Mouse (Mus musculus) right cerebral cortex, adult 2 months (tissue): ENCODE measurements around the gene Coq10a.
A peak's percentile ranks its signal among the peaks of the same experiment; 100 is the strongest.

Source experiments
- DNase-seq, 2 experiments: peaks; one replicate each; pipeline ENCODE4 v3.0.0; 2021 to 2022; ENCODE audit warnings: low spot score in 2 of 2

Gene Coq10a

DNA sequence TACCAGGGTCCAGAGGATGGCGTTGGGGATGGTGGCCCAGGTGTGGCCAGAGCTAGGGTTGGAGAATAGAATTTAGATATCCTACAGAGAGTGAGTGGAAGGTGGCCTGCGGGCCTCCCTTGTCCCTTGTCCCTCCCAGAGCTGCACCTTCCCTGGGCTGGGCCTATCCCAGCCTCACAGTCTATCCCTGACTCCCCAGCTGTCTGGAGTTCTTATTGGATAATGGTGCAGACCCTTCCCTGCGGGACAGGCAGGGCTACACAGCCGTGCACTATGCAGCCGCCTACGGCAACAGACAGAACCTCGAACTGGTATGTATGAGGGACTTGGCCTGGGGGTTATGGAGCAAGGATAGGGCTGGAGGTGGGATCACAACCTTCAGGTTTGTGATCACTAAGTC lies 17.1 kb upstream of the Coq10a start:
- no peak for DNase-seq

DNA sequence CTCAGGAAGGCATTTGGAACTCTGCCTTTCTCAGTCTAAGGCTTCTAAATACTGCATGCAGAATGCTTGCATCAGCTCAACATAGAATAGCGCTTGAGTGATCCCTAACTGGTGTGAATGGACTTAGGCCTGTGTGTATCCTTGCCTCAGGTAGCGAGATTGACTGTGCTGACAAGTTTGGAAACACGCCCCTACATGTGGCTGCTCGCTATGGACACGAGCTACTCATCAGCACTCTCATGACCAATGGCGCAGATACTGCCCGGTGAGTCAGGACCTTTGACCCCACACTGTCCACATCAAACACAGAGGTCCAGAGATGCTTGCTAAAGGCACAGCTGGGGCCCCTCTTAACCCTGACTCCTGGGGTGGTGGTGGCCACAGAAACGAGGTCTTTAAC lies 13.7 kb upstream of the Coq10a start:
- DNase-seq = no peak

DNA sequence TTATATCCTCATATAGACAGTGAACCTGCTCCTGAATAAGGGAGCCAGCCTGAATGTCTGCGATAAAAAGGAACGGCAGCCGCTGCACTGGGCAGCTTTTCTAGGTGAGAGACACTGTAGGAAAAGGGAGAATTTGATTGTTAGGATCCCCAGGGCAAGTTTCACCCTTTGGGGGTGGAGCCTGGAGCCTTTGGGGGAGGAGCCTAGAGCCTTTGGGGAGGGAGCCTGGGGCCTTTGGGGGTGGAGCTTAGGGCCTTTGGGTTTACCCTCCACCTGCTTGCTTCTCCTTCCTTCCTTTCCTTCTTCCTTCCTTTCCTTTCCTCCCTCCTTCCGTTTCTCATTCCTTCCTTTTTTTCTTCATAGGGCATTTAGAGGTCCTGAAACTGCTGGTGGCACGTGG lies 11.8 kb upstream of the Coq10a start:
- no peak for DNase-seq

DNA sequence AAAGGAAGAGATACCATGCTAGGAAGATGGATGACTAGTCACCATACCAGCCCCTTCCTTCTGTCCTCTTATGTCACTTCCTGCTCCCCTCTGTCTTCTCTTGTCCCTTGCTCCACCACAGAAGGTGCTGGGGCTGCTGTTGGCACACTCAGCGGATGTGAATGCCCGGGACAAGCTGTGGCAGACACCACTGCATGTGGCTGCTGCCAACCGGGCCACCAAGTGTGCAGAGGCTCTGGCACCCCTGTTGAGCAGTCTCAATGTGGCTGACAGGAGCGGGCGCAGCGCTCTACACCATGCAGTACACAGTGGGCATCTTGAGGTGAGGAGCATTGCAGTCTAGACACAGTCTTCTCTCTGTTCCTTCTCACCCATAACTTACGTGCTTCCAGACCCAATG lies 10.5 kb upstream of the Coq10a start:
- no peak for DNase-seq

DNA sequence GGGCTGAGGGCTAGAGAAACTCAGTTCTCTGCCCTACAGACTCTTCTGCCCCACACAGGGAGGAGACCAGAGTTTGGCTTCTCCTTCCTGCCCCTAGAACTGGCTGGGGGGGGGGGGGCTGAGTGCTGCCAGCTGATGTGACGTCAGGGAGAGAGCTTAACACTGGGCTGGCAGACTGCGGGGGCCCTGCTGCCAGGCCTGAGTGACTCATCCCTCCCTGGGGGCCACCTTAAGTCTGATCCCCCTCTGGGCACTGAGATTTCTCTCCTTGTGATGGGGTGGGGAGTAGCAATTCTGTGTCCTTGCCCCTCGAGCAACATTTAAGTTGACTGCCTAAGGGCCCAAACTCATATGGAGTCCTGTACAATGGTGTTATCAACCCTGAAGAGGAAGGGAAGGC lies 9.7 kb upstream of the Coq10a start:
- no peak for DNase-seq

GRCm38 (mm10) chr10:128377940-128378448 lies 9.2 kb upstream of the Coq10a start:
- no peak for DNase-seq

GRCm38 (mm10) chr10:128377222-128377939 lies 8.6 kb upstream of the Coq10a start:
- peak; percentile 37 to 43 for DNase-seq

DNA sequence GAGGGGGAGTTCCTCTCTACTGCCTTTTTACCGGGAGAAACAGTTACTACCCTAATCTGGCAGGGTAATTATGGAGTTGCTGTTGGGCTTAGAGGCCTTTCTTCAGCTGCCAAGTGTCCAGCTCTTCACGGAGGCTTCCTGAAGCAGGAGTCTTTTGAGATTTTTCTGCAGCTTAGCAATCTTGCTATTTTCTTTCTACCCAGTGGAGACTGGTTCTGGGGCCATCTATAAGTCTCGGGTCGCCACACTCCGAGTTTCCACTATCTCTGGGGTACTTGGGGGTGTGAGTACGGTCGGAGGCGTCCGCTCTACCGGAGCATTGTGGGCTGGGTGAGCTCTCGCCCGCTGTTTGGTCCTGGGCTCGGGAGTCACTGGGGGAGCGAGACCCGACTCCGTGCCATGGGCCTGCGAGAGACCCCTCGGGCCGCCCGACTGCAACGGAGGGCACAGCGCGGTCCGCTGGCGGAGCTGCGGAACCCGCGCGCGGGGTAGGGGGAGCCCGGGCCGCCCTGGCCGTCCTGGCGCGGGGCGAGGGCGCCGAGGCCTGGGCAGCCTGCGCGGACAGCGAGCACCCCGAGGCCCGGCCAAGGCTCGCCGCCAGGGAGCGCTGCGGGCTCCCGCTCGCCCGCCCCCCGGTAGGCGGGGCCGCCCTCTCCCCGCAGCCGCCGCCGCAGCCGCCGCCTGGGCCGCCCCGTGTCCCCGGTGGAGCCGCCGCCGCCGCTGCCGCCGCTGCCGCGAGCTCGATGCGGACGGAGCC lies 7.8 kb upstream of the Coq10a start, which contains the start of gene Ankrd52:
Gene Ankrd52 (plus strand): TSS at position 661 of the 757 bp plus-strand sequence.
- DNase-seq = peak; percentile 65 to 79

DNA sequence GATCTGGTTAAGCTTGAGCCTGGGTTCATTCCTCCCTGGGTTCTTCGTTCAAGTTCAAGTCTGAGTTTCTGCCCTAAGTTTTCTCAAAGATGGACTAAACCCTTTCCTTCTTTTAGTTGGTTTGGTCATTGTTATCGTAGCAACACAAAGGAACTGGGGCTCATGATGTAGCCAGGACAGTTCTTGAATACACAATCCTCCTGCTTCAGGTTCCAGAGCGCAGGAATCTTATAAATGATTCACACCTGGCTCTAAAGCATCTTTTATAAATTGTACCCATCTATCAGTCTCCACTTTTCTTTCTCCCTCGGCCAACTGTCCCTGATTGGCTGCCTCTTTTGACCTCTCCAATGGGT lies 7.3 kb upstream of the Coq10a start:
- no peak for DNase-seq

DNA sequence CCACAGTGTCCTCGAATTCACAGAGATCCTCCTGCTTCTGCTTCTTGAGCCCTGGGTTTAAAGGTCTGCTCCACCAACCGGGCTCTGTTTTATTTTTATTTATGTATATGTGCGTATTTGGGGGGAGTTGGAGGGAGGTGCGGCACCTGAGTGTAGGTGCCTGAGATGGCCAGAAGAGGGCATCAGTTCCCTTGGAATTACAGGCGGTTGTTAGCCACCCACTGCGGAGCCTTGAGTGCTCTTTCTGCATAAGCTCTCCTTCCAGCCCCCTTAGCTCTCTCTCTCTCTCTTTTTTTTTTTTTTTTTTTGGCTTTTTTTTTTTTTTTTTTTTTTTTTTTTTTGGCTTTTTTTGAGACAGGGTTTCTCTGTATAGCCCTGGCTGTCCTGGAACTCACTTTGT lies 5.6 kb upstream of the Coq10a start:
- no peak for DNase-seq

DNA sequence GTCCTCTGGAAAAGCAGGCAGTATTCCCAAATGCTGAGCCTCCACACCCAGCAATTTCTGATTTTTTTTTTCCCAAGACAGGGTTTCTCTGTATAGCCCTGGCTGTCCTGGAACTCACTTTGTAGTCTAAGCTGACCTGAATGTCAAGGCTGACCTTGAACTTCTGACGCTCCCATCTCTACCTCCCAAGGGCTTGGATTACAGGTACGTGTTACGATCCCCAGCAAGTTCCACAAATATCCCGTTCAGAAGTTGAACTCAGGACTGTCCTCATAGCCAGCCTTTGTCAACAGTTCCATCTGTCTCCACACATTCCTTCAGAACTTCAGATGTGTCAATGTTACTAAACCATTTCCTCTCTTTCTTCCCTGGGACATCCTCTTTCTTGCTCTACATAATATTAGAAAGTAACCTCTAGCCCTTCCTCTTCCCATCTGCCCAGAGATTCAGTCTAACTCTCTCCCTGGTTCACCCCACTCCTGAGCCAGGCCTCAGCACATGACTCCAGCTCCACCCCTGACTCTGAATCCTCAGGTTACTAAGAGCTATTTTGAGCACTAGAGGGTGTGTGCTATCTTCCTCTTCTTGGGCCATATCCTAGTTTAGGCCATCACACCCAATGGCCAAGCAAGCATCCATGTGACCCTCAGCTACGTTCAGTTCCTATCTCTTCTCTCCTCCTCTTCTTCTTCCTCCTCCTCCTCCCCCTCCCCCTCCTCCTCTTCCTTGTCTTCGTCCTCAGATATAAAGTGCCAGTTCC lies 4.4 kb upstream of the Coq10a start:
- DNase-seq = no peak

GRCm38 (mm10) chr10:128372142-128372541 lies 3.3 kb upstream of the Coq10a start:
- DNase-seq = no peak

GRCm38 (mm10) chr10:128370601-128371000 lies 1.8 kb upstream of the Coq10a start:
- no peak for DNase-seq

- no peak for DNase-seq
Measured at GRCm38 (mm10) chr10:128370021-128370420, 1.2 kb upstream of the Coq10a start.

DNA sequence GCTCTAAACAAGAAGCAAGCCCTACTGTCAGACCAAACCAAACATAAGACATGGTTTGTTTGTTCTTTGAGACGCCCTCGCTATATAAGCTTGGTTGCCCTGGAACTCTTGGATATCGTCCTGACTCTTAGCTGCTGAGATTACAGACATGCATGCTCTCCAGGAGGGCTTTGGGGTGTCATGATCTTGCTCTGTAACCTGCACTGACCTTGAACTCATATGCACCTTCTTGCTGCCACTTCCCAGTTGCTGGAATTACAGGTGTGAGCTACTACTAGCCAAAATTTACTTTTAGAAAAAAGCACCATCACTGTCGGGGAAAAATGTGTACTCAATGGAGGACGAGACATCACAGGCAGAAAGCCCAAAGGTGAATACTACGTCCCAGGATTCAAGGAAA lies 802 bp upstream of the Coq10a start:
- DNase-seq = no peak

- DNase-seq = no peak
Measured at GRCm38 (mm10) chr10:128369218-128369543, 384 bp upstream of the Coq10a start.

- no peak for DNase-seq
Measured at GRCm38 (mm10) chr10:128367899-128368401, 847 bp downstream of the Coq10a start.

DNA sequence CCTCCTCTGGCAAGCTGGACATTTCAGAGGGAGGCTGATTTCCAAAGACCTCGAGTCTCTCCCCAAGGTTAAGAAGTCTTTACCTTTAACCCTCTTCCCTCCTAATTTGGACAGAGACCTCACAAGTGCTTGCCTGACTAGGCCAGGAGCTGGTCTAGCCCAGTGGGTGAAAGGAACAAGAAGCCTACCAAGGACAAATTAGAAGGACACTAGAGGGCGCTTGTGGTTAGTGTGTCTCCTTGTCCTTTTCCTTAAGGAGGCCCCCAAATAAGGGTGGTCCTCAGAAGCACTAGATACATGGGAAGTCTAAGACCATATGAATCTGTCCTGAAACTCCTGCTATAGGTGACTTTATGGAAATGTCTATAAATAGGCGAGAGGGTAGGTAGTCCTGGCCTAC lies 6.2 kb downstream of the Coq10a start:
- DNase-seq = peak; percentile 35 to 36

DNA sequence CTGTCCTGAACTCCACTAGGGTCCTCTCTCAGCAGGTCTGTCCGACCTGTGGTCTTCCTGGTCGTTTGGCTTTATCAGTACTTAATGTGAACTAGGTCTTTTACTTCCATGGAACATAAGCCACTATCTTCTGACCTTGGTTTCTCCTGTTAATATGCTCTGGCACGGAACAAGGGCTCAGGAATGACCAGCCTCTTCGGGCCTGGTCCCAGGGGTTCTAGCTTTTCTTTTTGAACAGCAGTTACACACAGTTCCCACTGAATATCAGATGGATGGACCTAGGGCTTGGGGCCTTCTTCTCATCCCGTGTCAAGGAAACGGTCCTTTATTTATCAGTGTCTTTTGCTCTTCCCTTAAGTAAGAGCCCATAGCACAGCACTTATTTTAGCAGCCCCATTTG lies 7.0 kb downstream of the Coq10a start:
- DNase-seq = no peak

GRCm38 (mm10) chr10:128359226-128359625 lies 9.6 kb downstream of the Coq10a start:
- DNase-seq = no peak

- peak; percentile 57 to 65 for DNase-seq
Measured at GRCm38 (mm10) chr10:128358796-128359195, 10.0 kb downstream of the Coq10a start.

DNA sequence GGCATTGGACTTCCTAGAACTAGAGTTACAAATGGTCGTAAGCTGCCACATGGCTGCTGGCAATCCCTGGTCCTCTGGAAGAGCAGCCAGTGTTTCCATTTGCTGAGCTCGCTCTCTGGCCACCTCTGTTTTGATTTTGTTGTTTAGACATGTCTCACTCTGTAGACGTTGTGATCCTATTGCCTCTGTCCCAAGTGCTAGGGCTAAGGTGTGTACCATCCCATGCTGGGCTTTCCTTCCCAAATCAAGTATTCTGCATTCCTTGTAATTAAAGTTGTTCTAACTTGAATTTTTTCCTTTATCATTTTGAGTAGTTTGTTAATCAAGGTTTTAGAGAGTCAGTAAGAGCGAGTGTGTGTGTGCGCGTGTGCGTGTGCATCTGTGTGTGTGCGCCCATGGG lies 21.3 kb downstream of the Coq10a start:
- no peak for DNase-seq
